Mouse (Mus musculus) hindbrain, embryonic 10.5 days (tissue): Measurements from ENCODE around the gene Trpv2. TPM values are rescaled to one million over a fixed set of nuclear protein-coding genes. Genes with fewer than 3 reads are reported as not detected.

Experiments used
- DNase-seq: peaks from one replicate; pipeline ENCODE4 v3.0.0-alpha.2; 2017; ENCODE audit warnings: low spot score
- H3K27ac ChIP-seq: fragments of 300-500 bp; sonication (generic); 2 replicates; pipeline ENCODE4 v1.5.1; 2016; ENCODE audit warnings: mild to moderate bottlenecking, moderate library complexity
- H3K27me3 ChIP-seq: fragments of 300-500 bp; sonication (generic); 2 replicates; pipeline ENCODE4 v1.6.1; 2016; ENCODE audit warnings: mild to moderate bottlenecking; ENCODE audit not compliant: poor library complexity, insufficient read depth, severe bottlenecking
- H3K36me3 ChIP-seq: fragments of 300-500 bp; sonication (generic); 2 replicates; pipeline ENCODE4 v1.6.1; 2016; ENCODE audit warnings: mild to moderate bottlenecking, moderate library complexity
- H3K4me1 ChIP-seq: fragments of 300-500 bp; sonication (generic); replicated peaks from 2 replicates; pipeline ENCODE4 v1.6.1; 2016; ENCODE audit warnings: mild to moderate bottlenecking
- H3K4me3 ChIP-seq: fragments of 300-500 bp; sonication (generic); 2 replicates; pipeline ENCODE4 v1.5.1; 2016; ENCODE audit warnings: mild to moderate bottlenecking, moderate library complexity
- H3K9me3 ChIP-seq: fragments of 300-500 bp; sonication (generic); 2 replicates; pipeline ENCODE4 v1.6.1; 2016; ENCODE audit warnings: mild to moderate bottlenecking, moderate library complexity
- WGBS: fragments of 180-500 bp; shearing (Covaris S2); methylation state at CpG from one replicate; pipeline ENCODE4 v1.1.7; 2016; 5-methylcytosine and 5-hydroxymethylcytosine counted together
- polyA plus RNA-seq: library from polyadenylated mRNA; unstranded; fragments of >200 nt; fragmentation: Nextera tagmentation; extraction: Ambion mirVana; gene quantifications from 2 replicates; pipeline ENCODE4 v1.2.1, GENCODE M21; 2016

The Trpv2 gene
- polyA plus RNA-seq, 1 experiment from 2014 or later = 6.5 TPM

- DNase-seq = no peak
- H3K27me3 ChIP-seq = no peaks in the 10 kb centered on the region
- no peak overlapping the region for H3K27ac ChIP-seq
- H3K4me1 ChIP-seq = peaks cover 6% of the 10 kb centered on the region
- H3K9me3 ChIP-seq = no peaks in the 10 kb centered on the region
- WGBS = 87% methylated on average over 4 of the region's 4 CpGs
- peaks cover 4% of the 10 kb centered on the region for H3K36me3 ChIP-seq
- no peak overlapping the region for H3K4me3 ChIP-seq
These were observed 24.3 kb downstream of the Trpv2 start for GRCm38 (mm10) chr11:62598571-62598970.

- Histone ChIP-seq H3K27ac (peak overlapping the region; percentile 96), H3K9me3 (no peaks in the 10 kb centered on the region), H3K4me3 (peak overlapping the region; percentile 71), H3K36me3 (peaks cover 38% of the 10 kb centered on the region), H3K27me3 (no peaks in the 10 kb centered on the region), H3K4me1 (peaks cover 38% of the 10 kb centered on the region)
- DNase-seq = no peak
- WGBS = 14% methylated on average over 17 of the region's 17 CpGs
These were observed 27.7 kb downstream of the Trpv2 start for GRCm38 (mm10) chr11:62601732-62602618.

GRCm38 (mm10) chr11:62602619-62603311, 28.5 kb downstream of the Trpv2 start:
- peak; percentile 98 for DNase-seq
- Histone ChIP-seq H3K9me3 (no peaks in the 10 kb centered on the region), H3K4me1 (peaks cover 38% of the 10 kb centered on the region), H3K27me3 (no peaks in the 10 kb centered on the region), H3K27ac (peak overlapping the region; percentile 96), H3K4me3 (peak overlapping the region; percentile 71), H3K36me3 (peaks cover 46% of the 10 kb centered on the region)
- under 1% methylated on average over 58 of the region's 58 CpGs for WGBS

GRCm38 (mm10) chr11:62603312-62604056, 29.2 kb downstream of the Trpv2 start:
- Histone ChIP-seq H3K9me3 (no peaks in the 10 kb centered on the region), H3K36me3 (peaks cover 53% of the 10 kb centered on the region), H3K4me3 (peak overlapping the region; percentile 71), H3K27ac (peak overlapping the region; percentile 96), H3K4me1 (peaks cover 38% of the 10 kb centered on the region), H3K27me3 (no peaks in the 10 kb centered on the region)
- under 1% methylated on average over 13 of the region's 13 CpGs for WGBS
- DNase-seq = peak; percentile 31

- H3K36me3 ChIP-seq = peaks cover 60% of the 10 kb centered on the region
- peaks cover 38% of the 10 kb centered on the region for H3K4me1 ChIP-seq
- H3K4me3 ChIP-seq = peak overlapping the region; percentile 71
- no peak for DNase-seq
- H3K9me3 ChIP-seq = no peaks in the 10 kb centered on the region
- H3K27ac ChIP-seq = peak overlapping the region; percentile 96
- no peaks in the 10 kb centered on the region for H3K27me3 ChIP-seq
- WGBS = 20% methylated on average over 5 of the region's 5 CpGs
These were observed 29.9 kb downstream of the Trpv2 start for GRCm38 (mm10) chr11:62604123-62604706.

- WGBS = 25% methylated on average over 3 of the region's 3 CpGs
- peak; percentile 34 for DNase-seq
- H3K9me3 ChIP-seq = no peaks in the 10 kb centered on the region
- H3K27ac ChIP-seq = peak overlapping the region; percentile 96
- H3K36me3 ChIP-seq = peaks cover 69% of the 10 kb centered on the region
- H3K4me3 ChIP-seq = peak overlapping the region; percentile 71
- peaks cover 38% of the 10 kb centered on the region for H3K4me1 ChIP-seq
- H3K27me3 ChIP-seq = no peaks in the 10 kb centered on the region
These were observed 30.8 kb downstream of the Trpv2 start for GRCm38 (mm10) chr11:62604886-62605618.

- WGBS = 44% methylated on average over 10 of the region's 10 CpGs
- Histone ChIP-seq H3K4me1 (peaks cover 38% of the 10 kb centered on the region), H3K9me3 (no peaks in the 10 kb centered on the region), H3K36me3 (peaks cover 75% of the 10 kb centered on the region), H3K4me3 (peak overlapping the region; percentile 71), H3K27ac (peak overlapping the region; percentile 66), H3K27me3 (no peaks in the 10 kb centered on the region)
- peak; percentile 40 for DNase-seq
These were observed 31.5 kb downstream of the Trpv2 start for GRCm38 (mm10) chr11:62605619-62606298.

- H3K4me3 ChIP-seq = peak overlapping the region; percentile 71
- no peak for DNase-seq
- WGBS = 74% methylated on average over 10 of the region's 10 CpGs
- H3K36me3 ChIP-seq = peaks cover 75% of the 10 kb centered on the region
- peaks cover 38% of the 10 kb centered on the region for H3K4me1 ChIP-seq
- H3K9me3 ChIP-seq = no peaks in the 10 kb centered on the region
- H3K27me3 ChIP-seq = no peaks in the 10 kb centered on the region
- H3K27ac ChIP-seq = no peak overlapping the region
These were observed 32.2 kb downstream of the Trpv2 start for GRCm38 (mm10) chr11:62606299-62607169.

- 76% methylated on average over 10 of the region's 10 CpGs for WGBS
- DNase-seq = no peak
- Histone ChIP-seq H3K27ac (no peak overlapping the region), H3K4me1 (peaks cover 40% of the 10 kb centered on the region), H3K36me3 (peaks cover 82% of the 10 kb centered on the region), H3K4me3 (no peak overlapping the region), H3K9me3 (no peaks in the 10 kb centered on the region), H3K27me3 (no peaks in the 10 kb centered on the region)
These were observed 33.1 kb downstream of the Trpv2 start for GRCm38 (mm10) chr11:62607170-62607951.

- Histone ChIP-seq H3K27me3 (no peaks in the 10 kb centered on the region), H3K36me3 (peaks cover 84% of the 10 kb centered on the region), H3K27ac (no peak overlapping the region), H3K9me3 (no peaks in the 10 kb centered on the region), H3K4me3 (no peak overlapping the region), H3K4me1 (peaks cover 45% of the 10 kb centered on the region)
- 95% methylated on average over 1 of the region's 1 CpGs for WGBS
- no peak for DNase-seq
These were observed 33.6 kb downstream of the Trpv2 start for GRCm38 (mm10) chr11:62607952-62608201.
